Mouse (Mus musculus) MEL (cell line): ENCODE data around the gene Med12l.

ENCODE experiments used
- BHLHE40 ChIP-seq: IDR thresholded peaks from 2 replicates; pipeline ENCODE4 v1.6.1; 2012; ENCODE audit warnings: low read depth, mild to moderate bottlenecking, inconsistent platforms, low read length, improper control_type of control experiment, borderline replicate concordance
- CHD1 ChIP-seq: IDR thresholded peaks from 2 replicates; pipeline ENCODE4 v1.6.1; 2012; ENCODE audit warnings: low read depth, mild to moderate bottlenecking, inconsistent platforms, low read length, improper control_type of control experiment
- CTCF ChIP-seq, 3 experiments: IDR thresholded peaks in 2 of 3; conservative IDR thresholded peaks in 1 of 3; 2 replicates each; pipeline ENCODE4 v1.5.1; 2011 to 2012; ENCODE audit warnings: low read length in 3 of 3, low read depth in 2 of 3, mild to moderate bottlenecking in 2 of 3, improper control_type of control experiment in 1 of 3, inconsistent platforms in 1 of 3, mixed read lengths in 1 of 3, moderate library complexity in 1 of 3; ENCODE audit not compliant: control insufficient read depth in 1 of 3, insufficient read depth in 1 of 3, poor library complexity in 1 of 3, severe bottlenecking in 1 of 3
- E2F4 ChIP-seq: IDR thresholded peaks from 2 replicates; pipeline ENCODE4 v1.6.1; 2011; ENCODE audit warnings: low read depth, low read length, improper control_type of control experiment, borderline replicate concordance
- GATA1 ChIP-seq: IDR thresholded peaks from 2 replicates; pipeline ENCODE4 v1.6.1; 2011; ENCODE audit warnings: low read depth, low read length, improper control_type of control experiment
- POLR2A ChIP-seq, 2 experiments: IDR thresholded peaks; 2 replicates each; pipeline ENCODE4 v1.6.1; 2011 to 2012; ENCODE audit warnings: low read length in 2 of 2, mild to moderate bottlenecking in 2 of 2, control low read depth in 1 of 2, improper control_type of control experiment in 1 of 2, low read depth in 1 of 2, moderate library complexity in 1 of 2; ENCODE audit not compliant: control insufficient read depth in 1 of 2, insufficient read depth in 1 of 2, poor library complexity in 1 of 2
- TAL1 ChIP-seq: IDR thresholded peaks from 2 replicates; pipeline ENCODE4 v1.6.1; 2012; ENCODE audit warnings: mild to moderate bottlenecking, inconsistent platforms, low read length, moderate library complexity, mixed read lengths

GRCm38 (mm10) chr3:59248031-59248430 is 242.4 kb downstream of the Med12l start:
- TF ChIP-seq BHLHE40 (no peak), CTCF (IDR thresholded peaks at IDR 0.05 in 2 of 3, conservative IDR thresholded peaks at IDR 0.05 in 1 of 3; ENCODE audit: control insufficient read depth in 1 of 3, insufficient read depth in 1 of 3, low read depth in 2 of 3, low read length in 3 of 3, poor library complexity in 1 of 3, severe bottlenecking in 1 of 3) (no peak), TAL1 (no peak), GATA1 (no peak), POLR2A (IDR thresholded peaks at IDR 0.05; ENCODE audit: control insufficient read depth in 1 of 2, insufficient read depth in 1 of 2, low read depth in 1 of 2, low read length in 2 of 2, poor library complexity in 1 of 2) (no peak), CHD1 (no peak), E2F4 (no peak)
